In the genomic region with DNA sequence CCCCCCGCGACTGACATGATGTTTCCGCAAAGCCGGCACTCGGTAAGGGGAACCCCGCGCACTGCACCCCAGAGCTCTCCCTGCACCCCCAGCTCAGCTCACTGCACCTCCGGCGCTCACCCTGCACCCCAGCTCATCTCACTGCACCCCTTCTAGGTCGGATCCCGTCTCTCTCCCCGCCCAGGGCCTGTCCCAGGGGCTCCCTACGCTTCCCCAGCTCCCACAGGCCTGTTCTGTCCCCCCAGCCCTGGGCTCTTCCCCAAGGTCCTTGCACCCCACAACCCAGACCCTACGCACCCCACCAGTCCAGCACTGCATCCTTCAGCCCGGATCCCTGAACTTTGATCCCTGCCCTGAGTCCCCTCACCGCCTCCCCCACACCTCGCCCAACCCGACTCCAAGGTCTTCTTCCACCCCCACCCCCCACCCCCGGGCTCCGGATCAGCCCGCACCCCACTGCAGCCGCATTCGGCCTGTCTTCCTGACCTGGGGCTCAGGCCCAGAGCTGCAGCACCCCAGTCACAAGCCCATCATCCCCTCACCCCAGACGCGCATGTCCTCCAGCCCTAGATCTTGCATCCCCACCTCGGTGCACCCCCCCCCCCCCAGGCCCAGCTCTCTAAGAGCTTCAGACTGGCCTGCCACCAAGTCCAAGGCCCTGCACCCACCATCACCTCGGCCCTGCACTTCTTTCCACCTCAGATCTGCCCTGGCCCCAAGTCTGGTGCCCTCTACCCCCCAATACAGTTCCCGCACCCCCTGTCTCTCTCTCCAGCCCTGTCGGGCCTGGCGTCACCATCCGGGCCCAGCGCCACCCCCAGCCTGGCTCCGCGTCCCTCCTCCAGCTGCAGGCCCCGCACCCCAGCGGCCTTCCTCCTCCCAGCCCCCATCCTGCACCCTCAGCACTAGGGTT, we compare ENCODE assay signal across 8 mouse cellular contexts. TPM values are rescaled to one million over a fixed set of nuclear protein-coding genes. Genes with fewer than 3 reads are reported as not detected.
DNase-seq lines count a peak whose midpoint lies in the region; ATAC-seq and TF ChIP-seq lines count a peak whose summit lies in the region.

No protein-coding gene starts in this region.

- peak; percentile 41 for ATAC-seq in activated CD4-positive, CD25-positive, alpha-beta regulatory T cell, adult 4 months
- ATAC-seq in hindbrain, embryonic 14.5 days (ENCODE audit: low FRiP score), result peak; percentile 42

- H3K36me3 ChIP-seq in hindbrain, embryonic 14.5 days (replicated peaks; ENCODE audit: control insufficient read depth, insufficient read depth), result peaks cover 29% of the 10 kb centered on the region; the same call in 1 of the 2 replicates

- H3K9ac ChIP-seq in hindbrain, embryonic 14.5 days, result peak overlapping the region; percentile 100

- H3K4me2 ChIP-seq in hindbrain, embryonic 14.5 days (replicated peaks), result peak overlapping the region; percentile 95

- DNase-seq in cerebellum, adult 9-11 months, result peak; percentile 84
- DNase-seq in gastrocnemius, adult 2 months, result peak; percentile 88
- no peak for DNase-seq in hindbrain, embryonic 14.5 days (ENCODE audit: low spot score)
- DNase-seq in layer of hippocampus, postnatal 36 days, result peak; percentile 78 to 79
- DNase-seq in lung, postnatal 36 days, result peak; percentile 72
- DNase-seq in right cerebral cortex, postnatal 14 days, result peak; percentile 80
- DNase-seq in c-Kit-positive CD71-positive TER-119-positive erythroid progenitor cells, embryonic 14.5 days (ENCODE audit: low spot score), result no peak

- H3K9me3 ChIP-seq in hindbrain, embryonic 14.5 days (ENCODE audit: control insufficient read depth, low read length), result no peaks in the 10 kb centered on the region

- intact Hi-C loops in gastrocnemius, adult 2 months (cut with DNase I), result no loop called here

- no peak for TF ChIP-seq CTCF in gastrocnemius, adult 2 months (IDR thresholded peaks at IDR 0.05)

- peak overlapping the region; percentile 98 for H3K27ac ChIP-seq in gastrocnemius, adult 2 months
- H3K27ac ChIP-seq in hindbrain, embryonic 14.5 days, result peak overlapping the region; percentile 90

- H3K4me3 ChIP-seq in gastrocnemius, adult 2 months, result peak overlapping the region; percentile 97
- peak overlapping the region; percentile 91 for H3K4me3 ChIP-seq in hindbrain, embryonic 14.5 days (replicated peaks; ENCODE audit: low read length)

- peaks cover 3% of the 10 kb centered on the region; the same call in 1 of the 2 replicates for H3K27me3 ChIP-seq in hindbrain, embryonic 14.5 days (ENCODE audit: control insufficient read depth, insufficient read depth, low read length)

- H3K4me1 ChIP-seq in hindbrain, embryonic 14.5 days (replicated peaks; ENCODE audit: control insufficient read depth, insufficient read depth, low read length), result peaks cover 33% of the 10 kb centered on the region

- 2% methylated on average over 36 of the region's 36 CpGs for WGBS in hindbrain, embryonic 14.5 days

RNA-seq across cellular contexts. Expression of a gene that starts 0.6 kb away (rescaled TPM):
- 100 to 1,000 TPM; 120 to 125 TPM for polyA plus RNA-seq in activated CD4-positive, CD25-positive, alpha-beta regulatory T cell, adult 4 months (2017; shearing (Covaris generic))
- 100 to 1,000 TPM; 847 to 871 TPM for total RNA-seq in gastrocnemius, adult 2 months (2021)
- polyA plus RNA-seq in hindbrain, embryonic 14.5 days (2014; fragmentation: Nextera tagmentation; extraction: Ambion mirVana), result 524 and 550 TPM in 2 replicates
- total RNA-seq in layer of hippocampus, postnatal 36 days (2021), result 100 to 1,000 TPM; 667 to 720 TPM

RNA-seq across cellular contexts. Expression of a gene that starts 14.5 kb away (rescaled TPM):
- polyA plus RNA-seq in activated CD4-positive, CD25-positive, alpha-beta regulatory T cell, adult 4 months (2017; shearing (Covaris generic)), result 1 to 10 TPM in 1 of 2 experiments, under 1 TPM in 1; 0.78 to 1.5 TPM
- 1 to 10 TPM; 5.6 to 7.3 TPM for total RNA-seq in gastrocnemius, adult 2 months (2021)
- polyA plus RNA-seq in hindbrain, embryonic 14.5 days (2014; fragmentation: Nextera tagmentation; extraction: Ambion mirVana), result 24.5 and 29.7 TPM in 2 replicates
- total RNA-seq in layer of hippocampus, postnatal 36 days (2021), result 10 to 100 TPM; 33.2 to 33.9 TPM

RNA-seq across cellular contexts. Expression of a gene that starts 14.9 kb away (rescaled TPM):
- 10 to 100 TPM; 21.7 to 24.5 TPM for polyA plus RNA-seq in activated CD4-positive, CD25-positive, alpha-beta regulatory T cell, adult 4 months (2017; shearing (Covaris generic))
- 10 to 100 TPM; 25.7 to 30.3 TPM for total RNA-seq in gastrocnemius, adult 2 months (2021)
- polyA plus RNA-seq in hindbrain, embryonic 14.5 days (2014; fragmentation: Nextera tagmentation; extraction: Ambion mirVana), result 87.5 and 95.5 TPM in 2 replicates
- total RNA-seq in layer of hippocampus, postnatal 36 days (2021), result 100 to 1,000 TPM; 113 to 117 TPM

RNA-seq across cellular contexts. Expression of a gene that starts 35.9 kb away (rescaled TPM):
- 10 to 100 TPM; 55.2 to 62.0 TPM for polyA plus RNA-seq in activated CD4-positive, CD25-positive, alpha-beta regulatory T cell, adult 4 months (2017; shearing (Covaris generic))
- total RNA-seq in gastrocnemius, adult 2 months (2021), result under 1 TPM; 0.26 to 0.53 TPM
- polyA plus RNA-seq in hindbrain, embryonic 14.5 days (2014; fragmentation: Nextera tagmentation; extraction: Ambion mirVana), result 1.1 and 1.2 TPM in 2 replicates
- 1 to 10 TPM; 3.0 to 3.4 TPM for total RNA-seq in layer of hippocampus, postnatal 36 days (2021)

RNA-seq across cellular contexts. Expression of a gene that starts 41.0 kb away (rescaled TPM):
- polyA plus RNA-seq in activated CD4-positive, CD25-positive, alpha-beta regulatory T cell, adult 4 months (2017; shearing (Covaris generic)), result under 1 TPM in 1 of 2 experiments, not detected in 1; 0.89 TPM
- total RNA-seq in gastrocnemius, adult 2 months (2021), result 1 to 10 TPM; 5.6 to 6.7 TPM
- polyA plus RNA-seq in hindbrain, embryonic 14.5 days (2014; fragmentation: Nextera tagmentation; extraction: Ambion mirVana), result 4.2 and 4.8 TPM in 2 replicates
- 1 to 10 TPM; 1.3 to 3.0 TPM for total RNA-seq in layer of hippocampus, postnatal 36 days (2021)

Comparison
In these comparisons a context has a peak if more than half of its experiments do, and no peak if none do; other contexts are left out.
1. DNase-seq: peak in cerebellum, adult 9-11 months (single experiment), gastrocnemius, adult 2 months (single experiment), layer of hippocampus, postnatal 36 days (2 of 2), lung, postnatal 36 days (single experiment) and right cerebral cortex, postnatal 14 days (single experiment); none in hindbrain, embryonic 14.5 days (single experiment) and c-Kit-positive CD71-positive TER-119-positive erythroid progenitor cells, embryonic 14.5 days (single experiment).
2. RNA of a gene that starts 14.5 kb away (total RNA-seq): 33.2 to 33.9 TPM in layer of hippocampus, postnatal 36 days; 5.6 to 7.3 TPM in gastrocnemius, adult 2 months; every median in the first group is over 4 times any median in the second.